Mouse (Mus musculus) G1E-ER4 (cell line): ENCODE measurements around the gene Ran. TPM values are rescaled to one million over a fixed set of nuclear protein-coding genes. Genes with fewer than 3 reads are reported as not detected.

Source experiments
- GATA1 ChIP-seq: IDR thresholded peaks from one replicate; pipeline ENCODE4 v1.8.0; 2012; ENCODE audit warnings: low read length, inconsistent platforms
- polyA plus RNA-seq: library from polyadenylated mRNA; stranded (reverse); fragments of >175 nt; gene quantifications from 2 replicates; pipeline ENCODE4 v1.2.3, GENCODE M21; 2012

The Ran gene
- polyA plus RNA-seq, 1 experiment: 5,796 TPM

- TF ChIP-seq GATA1: no peak
Observed at GRCm38 (mm10) chr5:129071761-129072280, 52.0 kb downstream of the Ran start.

GRCm38 (mm10) chr5:129073404-129073803 is 53.5 kb downstream of the Ran start:
- TF ChIP-seq GATA1: no peak

Other genes with a start within 250 kb of the Ran start
- gene Rimbp2, start 66.6 kb upstream of the Ran start, polyA plus RNA-seq: not detected in 2 replicates
- gene Stx2, start 11.5 kb upstream of the Ran start, polyA plus RNA-seq: 23.9 and 29.6 TPM in 2 replicates
- not detected in 2 replicates for gene Adgrd1, start 76.7 kb downstream of the Ran start, polyA plus RNA-seq